Mouse (Mus musculus) urinary bladder, adult 2 months (tissue): ENCODE data around the gene Fndc3b. TPM values are rescaled to one million over a fixed set of nuclear protein-coding genes. Genes with fewer than 3 reads are reported as not detected.

ENCODE experiments used
- DNase-seq: peaks from one replicate; pipeline ENCODE4 v3.0.0; 2022; ENCODE audit warnings: low spot score
- polyA plus RNA-seq: library from polyadenylated mRNA; depleted of rRNA; stranded (reverse); fragments of >200 nt; gene quantifications from 2 replicates; pipeline ENCODE4 v1.2.3, GENCODE M21; 2012

Fndc3b gene
- polyA plus RNA-seq, 1 experiment, result 26.0 TPM

DNA sequence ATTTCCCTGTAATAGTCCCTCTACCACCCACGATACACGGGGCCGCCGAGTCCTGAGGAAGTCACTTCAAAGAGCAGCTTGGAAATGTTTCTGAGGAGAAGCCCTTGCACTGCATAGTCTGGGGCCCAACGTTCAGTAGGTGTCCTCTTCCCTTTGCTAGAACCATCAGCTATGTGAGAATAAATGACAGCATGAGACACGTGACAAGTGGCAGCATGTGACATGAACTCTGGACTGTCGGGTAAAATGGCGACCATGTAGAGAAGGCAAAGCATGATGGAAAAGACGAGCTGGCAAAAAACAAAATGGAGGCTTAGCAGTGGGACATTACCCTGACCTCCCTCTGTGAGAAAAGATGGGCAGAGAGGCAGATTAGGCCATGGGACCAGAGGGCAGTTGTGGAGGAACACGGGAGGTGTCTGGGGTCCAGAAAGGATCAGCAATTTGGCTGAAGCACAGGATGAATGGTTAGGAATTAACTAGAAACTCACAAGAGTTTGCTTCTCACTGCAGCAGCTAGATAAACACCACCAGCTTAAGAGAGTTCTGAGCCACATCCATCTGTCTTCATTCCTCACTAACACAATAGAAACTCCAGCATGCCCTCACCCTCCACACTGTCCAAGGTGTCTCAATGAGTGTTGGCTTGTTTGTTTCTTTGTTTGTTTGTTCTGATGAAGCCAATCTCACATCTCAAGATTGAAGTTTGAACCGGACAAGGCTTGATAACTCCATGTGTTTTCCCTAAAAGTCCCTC lies 118.2 kb downstream of the Fndc3b start:
- no peak for DNase-seq

GRCm38 (mm10) chr3:27590823-27591222 lies 120.3 kb downstream of the Fndc3b start:
- DNase-seq, result no peak

- no peak for DNase-seq
Observed at GRCm38 (mm10) chr3:27589305-27589704, 121.8 kb downstream of the Fndc3b start.

GRCm38 (mm10) chr3:27588604-27589003 lies 122.5 kb downstream of the Fndc3b start:
- no peak for DNase-seq

- DNase-seq, result no peak
Observed at GRCm38 (mm10) chr3:27584607-27585605, 126.2 kb downstream of the Fndc3b start.

GRCm38 (mm10) chr3:27581931-27582840 lies 128.9 kb downstream of the Fndc3b start:
- DNase-seq, result no peak

- no peak for DNase-seq
Observed at GRCm38 (mm10) chr3:27580956-27581355, 130.2 kb downstream of the Fndc3b start.

DNA sequence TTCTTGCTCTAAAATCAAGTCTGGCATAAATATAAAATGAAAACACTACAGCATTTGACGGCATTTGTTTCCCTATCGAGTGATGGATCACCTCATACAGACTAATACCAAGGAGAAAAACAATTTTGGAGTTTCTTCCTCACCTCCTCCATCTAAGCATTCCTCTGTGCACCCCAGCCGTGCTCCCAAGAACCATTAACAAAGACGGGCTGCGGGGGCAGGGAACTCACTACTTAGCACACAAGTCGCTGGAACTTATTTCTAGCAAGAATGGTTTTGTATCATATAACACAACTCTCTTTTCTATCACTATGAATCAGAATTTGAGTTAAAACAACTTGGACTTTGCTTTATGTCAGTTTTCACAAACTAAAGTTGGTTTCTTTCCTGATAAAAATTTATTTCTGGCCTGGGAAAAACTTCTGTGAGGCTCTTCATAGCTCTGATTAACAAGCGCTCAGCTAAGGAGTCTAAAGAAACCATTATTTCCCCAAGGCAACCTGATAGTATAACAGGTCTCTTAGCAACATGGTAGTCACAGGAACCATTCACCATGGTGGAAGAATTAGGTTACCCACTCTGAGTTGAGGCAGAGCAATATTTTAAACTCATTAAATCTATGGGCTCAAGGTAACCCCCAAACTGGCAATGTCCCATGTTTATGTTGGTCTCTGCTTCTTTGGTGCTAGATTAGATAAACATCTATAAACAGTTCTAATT lies 131.1 kb downstream of the Fndc3b start:
- DNase-seq, result no peak

DNA sequence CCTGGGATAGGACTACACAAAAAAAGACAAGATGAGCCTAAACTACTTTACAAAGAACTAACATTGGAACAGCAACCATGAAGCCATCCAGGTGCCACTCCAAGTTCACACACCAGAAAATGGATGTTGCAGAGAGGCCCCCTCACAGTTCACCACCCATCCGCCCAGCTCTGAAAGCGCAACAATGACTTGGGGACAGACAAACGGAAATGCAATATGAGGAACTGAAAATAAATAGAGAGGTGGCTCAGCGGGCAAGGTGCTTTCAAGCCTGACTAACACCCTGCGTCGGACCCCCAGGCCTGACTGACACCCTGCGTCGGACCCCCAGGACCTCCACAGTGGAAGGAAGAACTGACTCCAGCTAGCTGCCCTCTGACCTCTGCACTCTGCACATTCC lies 131.9 kb downstream of the Fndc3b start:
- no peak for DNase-seq

GRCm38 (mm10) chr3:27577349-27578025 lies 133.6 kb downstream of the Fndc3b start:
- DNase-seq, result no peak

DNA sequence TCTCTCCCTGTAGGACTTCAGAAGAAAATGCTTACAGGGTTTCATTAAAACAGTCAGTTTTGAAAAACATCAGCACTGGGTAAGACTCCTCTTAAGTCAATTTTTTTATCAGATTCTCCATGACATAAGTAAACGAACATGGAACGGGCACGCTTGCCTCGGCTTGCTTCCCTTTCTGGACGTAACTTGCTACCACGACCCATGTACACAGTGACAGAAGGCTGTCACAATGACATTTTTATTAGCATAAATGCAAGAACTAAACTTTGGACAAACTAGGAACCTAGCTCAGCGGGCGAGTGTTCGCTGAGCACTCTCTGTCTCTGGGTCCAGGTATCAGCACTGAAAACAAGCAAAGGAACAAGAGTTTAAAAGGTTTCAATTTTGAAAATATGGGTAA lies 136.9 kb downstream of the Fndc3b start:
- no peak for DNase-seq

DNA sequence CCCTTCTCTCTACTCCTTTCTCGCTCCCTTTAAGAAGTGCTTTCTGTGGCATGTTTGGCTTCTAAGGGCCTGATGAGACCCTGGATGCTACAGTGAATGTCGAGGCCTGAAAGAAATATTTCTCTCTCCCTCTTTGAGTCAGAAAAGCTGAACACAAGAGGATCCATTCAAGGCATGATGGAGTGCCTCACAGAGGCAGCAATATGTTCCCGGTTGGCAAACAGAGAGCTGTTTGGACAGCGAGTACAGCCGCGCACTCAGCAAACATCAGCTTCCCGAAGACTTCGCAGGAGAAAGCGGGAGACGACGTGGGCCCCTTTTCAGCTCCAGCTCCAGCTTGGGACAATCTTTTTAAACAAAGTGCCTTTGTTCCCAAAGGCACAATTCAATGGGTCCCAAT lies 137.6 kb downstream of the Fndc3b start:
- no peak for DNase-seq

- DNase-seq, result no peak
Observed at GRCm38 (mm10) chr3:27572305-27572704, 138.8 kb downstream of the Fndc3b start.

DNA sequence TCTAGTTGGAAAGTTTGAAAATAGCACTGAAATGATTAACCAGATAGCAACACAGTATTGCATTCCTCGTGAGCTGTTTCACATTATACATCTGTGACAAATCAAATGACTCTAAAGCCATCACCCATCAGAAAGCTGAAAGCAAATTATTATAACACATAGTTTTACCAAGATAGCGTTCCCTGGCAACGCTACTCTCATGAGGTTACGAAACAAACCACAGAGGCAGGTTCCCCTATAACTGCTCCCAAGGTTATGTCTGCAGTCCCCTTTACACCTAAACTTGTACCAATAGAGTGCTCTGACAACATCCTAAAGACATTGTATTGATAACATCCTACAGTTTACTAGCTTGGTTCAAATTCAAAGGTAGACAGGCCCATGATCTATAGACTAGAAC lies 145.8 kb downstream of the Fndc3b start:
- DNase-seq, result no peak

DNA sequence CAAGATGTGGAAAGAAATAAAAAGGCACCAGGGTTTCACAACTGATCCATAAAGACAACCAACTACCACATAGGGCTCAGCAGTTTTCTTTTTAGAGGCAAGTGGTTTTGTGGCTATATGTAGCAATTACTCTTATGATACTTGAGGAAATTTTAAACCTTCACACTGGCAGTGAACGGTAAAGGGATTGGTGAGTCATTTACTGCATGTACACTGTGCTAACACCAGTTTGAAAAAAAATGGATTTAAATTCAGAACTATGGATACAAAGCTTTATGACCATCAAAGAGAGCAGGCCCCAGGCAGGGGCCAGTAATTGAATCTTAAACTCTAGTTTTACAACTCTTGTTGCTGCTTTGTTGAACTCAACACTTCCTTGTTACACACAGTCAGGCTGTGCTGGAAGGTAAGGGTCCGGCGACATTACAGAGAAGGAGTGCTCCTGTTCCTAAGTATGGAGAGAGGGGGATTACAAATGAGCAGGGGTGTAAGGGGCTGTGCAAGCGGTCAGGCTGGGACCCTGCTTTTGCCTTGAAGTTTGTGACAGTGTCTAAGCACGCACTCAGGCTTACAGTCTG lies 148.0 kb downstream of the Fndc3b start:
- DNase-seq, result no peak

GRCm38 (mm10) chr3:27562476-27562875 lies 148.6 kb downstream of the Fndc3b start:
- DNase-seq, result no peak

GRCm38 (mm10) chr3:27561921-27562320 lies 149.2 kb downstream of the Fndc3b start:
- DNase-seq, result no peak

DNA sequence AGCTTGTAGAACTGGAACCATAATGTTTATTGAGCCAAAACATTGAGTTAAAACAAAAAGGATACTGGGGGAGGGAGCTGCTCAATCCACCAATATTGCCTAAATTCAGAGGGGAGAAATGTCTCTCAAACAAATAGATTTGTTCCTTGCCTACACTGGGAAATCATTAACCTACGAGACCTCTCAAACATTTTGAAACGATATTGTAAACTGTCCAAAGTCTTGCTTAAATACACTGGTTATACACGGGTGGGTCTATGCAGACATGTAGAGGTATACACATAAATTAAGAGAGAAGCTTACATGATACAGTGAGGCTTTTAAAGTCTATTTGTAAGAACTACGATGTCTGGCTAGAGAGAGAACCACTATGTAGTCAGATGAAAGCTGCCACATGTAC lies 151.8 kb downstream of the Fndc3b start:
- no peak for DNase-seq

GRCm38 (mm10) chr3:27557100-27558004 lies 153.8 kb downstream of the Fndc3b start:
- DNase-seq, result no peak
